Mouse (Mus musculus) hindbrain, embryonic 16.5 days (tissue): ENCODE results near the gene Wasf2. TPM values are rescaled to one million over a fixed set of nuclear protein-coding genes. Genes with fewer than 3 reads are reported as not detected.
A peak's percentile ranks its signal among the peaks of the same experiment; 100 is the strongest.

Experiments
- ATAC-seq: fragments of 200-750 bp; cut with Nextera tagmentation; 2 replicates; pipeline ENCODE4 v1.8.0; 2017; ENCODE audit warnings: moderate TSS enrichment, moderate library complexity
- H3K27ac ChIP-seq: fragments of 300-500 bp; sonication (generic); 2 replicates; pipeline ENCODE4 v1.5.1; 2014; ENCODE audit warnings: low read depth, mild to moderate bottlenecking, control low read depth, low read length, moderate library complexity
- H3K27me3 ChIP-seq: fragments of 300-500 bp; sonication (generic); replicated peaks from 2 replicates; pipeline ENCODE4 v1.6.1; 2014; ENCODE audit warnings: low read length; ENCODE audit not compliant: control insufficient read depth, insufficient read depth
- H3K36me3 ChIP-seq: fragments of 300-500 bp; sonication (generic); 2 replicates; pipeline ENCODE4 v1.6.1; 2014; ENCODE audit warnings: mild to moderate bottlenecking, low read length, moderate library complexity, mixed read lengths; ENCODE audit not compliant: control insufficient read depth, insufficient read depth
- H3K4me1 ChIP-seq: fragments of 300-500 bp; sonication (generic); 2 replicates; pipeline ENCODE4 v1.6.1; 2014; ENCODE audit warnings: low read depth, low read length; ENCODE audit not compliant: control insufficient read depth, insufficient read depth
- H3K4me2 ChIP-seq: fragments of 300-500 bp; sonication (generic); 2 replicates; pipeline ENCODE4 v1.6.1; 2014; ENCODE audit warnings: mild to moderate bottlenecking, low read length, control low read depth, moderate library complexity
- H3K4me3 ChIP-seq: fragments of 300-500 bp; sonication (generic); 2 replicates; pipeline ENCODE4 v1.5.1; 2014; ENCODE audit warnings: mild to moderate bottlenecking, low read length, control low read depth, moderate library complexity
- H3K9ac ChIP-seq: fragments of 300-500 bp; sonication (generic); 2 replicates; pipeline ENCODE4 v1.6.1; 2014; ENCODE audit warnings: low read depth, mild to moderate bottlenecking, control low read depth, low read length, moderate library complexity
- H3K9me3 ChIP-seq: fragments of 300-500 bp; sonication (generic); 2 replicates; pipeline ENCODE4 v1.6.1; 2014; ENCODE audit warnings: mild to moderate bottlenecking, low read length, moderate library complexity; ENCODE audit not compliant: control insufficient read depth
- WGBS: fragments of 180-500 bp; shearing (Covaris S2); extraction: QIAGEN DNeasy Blood & Tissue Kit; methylation state at CpG from one replicate; pipeline ENCODE4 v1.1.7; 2014; 5-methylcytosine and 5-hydroxymethylcytosine counted together
- polyA plus RNA-seq: library from polyadenylated mRNA; unstranded; fragments of >200 nt; fragmentation: Nextera tagmentation; extraction: Ambion mirVana; gene quantifications from 2 replicates; pipeline ENCODE4 v1.2.1, GENCODE M21; 2015

The Wasf2 gene
- polyA plus RNA-seq, 1 experiment from 2014 or later, result 23.2 TPM

GRCm38 (mm10) chr4:133160821-133161220 lies 30.5 kb downstream of the Wasf2 start:
- H3K27me3 ChIP-seq, result no peaks in the 10 kb centered on the region
- H3K4me2 ChIP-seq, result no peak overlapping the region
- H3K9ac ChIP-seq, result no peak overlapping the region
- no peak for ATAC-seq
- no peaks in the 10 kb centered on the region for H3K4me1 ChIP-seq
- no peaks in the 10 kb centered on the region for H3K9me3 ChIP-seq
- H3K36me3 ChIP-seq, result no peaks in the 10 kb centered on the region
- WGBS, result 80% methylated on average over 4 of the region's 4 CpGs
- no peak overlapping the region for H3K4me3 ChIP-seq
- H3K27ac ChIP-seq, result no peak overlapping the region

- no peaks in the 10 kb centered on the region for H3K9me3 ChIP-seq
- H3K36me3 ChIP-seq, result no peaks in the 10 kb centered on the region
- H3K4me3 ChIP-seq, result no peak overlapping the region
- 77% methylated on average over 6 of the region's 6 CpGs for WGBS
- no peak for ATAC-seq
- H3K27me3 ChIP-seq, result no peaks in the 10 kb centered on the region
- no peak overlapping the region for H3K4me2 ChIP-seq
- H3K27ac ChIP-seq, result no peak overlapping the region
- no peaks in the 10 kb centered on the region; the same call in 1 of the 2 replicates for H3K4me1 ChIP-seq
- no peak overlapping the region for H3K9ac ChIP-seq
Observed at GRCm38 (mm10) chr4:133162196-133162595, 31.9 kb downstream of the Wasf2 start.

- Histone ChIP-seq H3K4me1 (no peaks in the 10 kb centered on the region; the same call in 1 of the 2 replicates), H3K36me3 (no peaks in the 10 kb centered on the region), H3K9me3 (no peaks in the 10 kb centered on the region), H3K9ac (no peak overlapping the region), H3K4me3 (no peak overlapping the region), H3K4me2 (no peak overlapping the region), H3K27me3 (no peaks in the 10 kb centered on the region), H3K27ac (0 out of 2 replicates have a peak overlapping the region, but pooled peaks have one; percentile 12)
- ATAC-seq, result no peak
- WGBS, result 90% methylated on average over 9 of the region's 9 CpGs
Observed at GRCm38 (mm10) chr4:133166773-133167172, 36.5 kb downstream of the Wasf2 start.

- WGBS, result 86% methylated on average over 10 of the region's 10 CpGs
- no peak overlapping the region for H3K9ac ChIP-seq
- no peak overlapping the region for H3K4me3 ChIP-seq
- H3K4me2 ChIP-seq, result no peak overlapping the region
- no peaks in the 10 kb centered on the region for H3K9me3 ChIP-seq
- no peak overlapping the region; the same call in 1 of the 2 replicates for H3K27ac ChIP-seq
- H3K36me3 ChIP-seq, result no peaks in the 10 kb centered on the region
- no peaks in the 10 kb centered on the region for H3K27me3 ChIP-seq
- no peaks in the 10 kb centered on the region; the same call in 1 of the 2 replicates for H3K4me1 ChIP-seq
- ATAC-seq, result no peak
Observed at GRCm38 (mm10) chr4:133169237-133170055, 39.1 kb downstream of the Wasf2 start.

GRCm38 (mm10) chr4:133170056-133170524 lies 39.8 kb downstream of the Wasf2 start:
- no peaks in the 10 kb centered on the region for H3K27me3 ChIP-seq
- no peaks in the 10 kb centered on the region for H3K36me3 ChIP-seq
- no peak overlapping the region; the same call in 1 of the 2 replicates for H3K27ac ChIP-seq
- no peak overlapping the region for H3K9ac ChIP-seq
- H3K9me3 ChIP-seq, result no peaks in the 10 kb centered on the region
- 75% methylated on average over 3 of the region's 3 CpGs for WGBS
- no peak for ATAC-seq
- H3K4me3 ChIP-seq, result no peak overlapping the region
- no peaks in the 10 kb centered on the region; the same call in 1 of the 2 replicates for H3K4me1 ChIP-seq
- no peak overlapping the region for H3K4me2 ChIP-seq

GRCm38 (mm10) chr4:133170616-133171015 lies 40.3 kb downstream of the Wasf2 start:
- H3K4me2 ChIP-seq, result no peak overlapping the region
- peaks cover 3% of the 10 kb centered on the region for H3K4me1 ChIP-seq
- H3K9me3 ChIP-seq, result no peaks in the 10 kb centered on the region
- H3K9ac ChIP-seq, result no peak overlapping the region
- no peak overlapping the region for H3K4me3 ChIP-seq
- ATAC-seq, result no peak
- no peaks in the 10 kb centered on the region for H3K27me3 ChIP-seq
- H3K27ac ChIP-seq, result no peak overlapping the region
- H3K36me3 ChIP-seq, result no peaks in the 10 kb centered on the region

- no peak overlapping the region for H3K4me3 ChIP-seq
- no peaks in the 10 kb centered on the region for H3K9me3 ChIP-seq
- no peaks in the 10 kb centered on the region for H3K36me3 ChIP-seq
- no peak overlapping the region for H3K4me2 ChIP-seq
- H3K9ac ChIP-seq, result no peak overlapping the region
- no peak for ATAC-seq
- H3K27me3 ChIP-seq, result no peaks in the 10 kb centered on the region
- H3K4me1 ChIP-seq, result peaks cover 22% of the 10 kb centered on the region
- H3K27ac ChIP-seq, result no peak overlapping the region
- WGBS, result 92% methylated on average over 4 of the region's 4 CpGs
Observed at GRCm38 (mm10) chr4:133172451-133172850, 42.1 kb downstream of the Wasf2 start.

- no peak for ATAC-seq
- no peak overlapping the region for H3K9ac ChIP-seq
- peaks cover 22% of the 10 kb centered on the region for H3K4me1 ChIP-seq
- no peak overlapping the region for H3K27ac ChIP-seq
- H3K4me3 ChIP-seq, result no peak overlapping the region
- no peak overlapping the region for H3K4me2 ChIP-seq
- no peaks in the 10 kb centered on the region for H3K36me3 ChIP-seq
- no peaks in the 10 kb centered on the region for H3K27me3 ChIP-seq
- WGBS, result 81% methylated on average over 4 of the region's 4 CpGs
- H3K9me3 ChIP-seq, result no peaks in the 10 kb centered on the region
Observed at GRCm38 (mm10) chr4:133174361-133174760, 44.1 kb downstream of the Wasf2 start.

GRCm38 (mm10) chr4:133175274-133175673 lies 45.0 kb downstream of the Wasf2 start:
- no peaks in the 10 kb centered on the region for H3K9me3 ChIP-seq
- H3K36me3 ChIP-seq, result no peaks in the 10 kb centered on the region
- no peak for ATAC-seq
- H3K27me3 ChIP-seq, result no peaks in the 10 kb centered on the region
- H3K4me3 ChIP-seq, result no peak overlapping the region
- 80% methylated on average over 7 of the region's 7 CpGs for WGBS
- H3K4me2 ChIP-seq, result no peak overlapping the region
- H3K9ac ChIP-seq, result no peak overlapping the region
- H3K4me1 ChIP-seq, result peaks cover 22% of the 10 kb centered on the region
- no peak overlapping the region for H3K27ac ChIP-seq
